Mouse (Mus musculus) ES-Bruce4 (cell line): ENCODE measurements at regions not wholly inside any gene's neighbourhood (a gene's known extent, or its start where the extent isn't known, plus 50 kb on each side); places are given as distances from the start of the nearest gene placed in this dataset.

ENCODE experiments used
- H3K27ac ChIP-seq: 2 replicates; pipeline ENCODE4 v1.5.1; 2012; ENCODE audit warnings: low read length, inconsistent platforms; ENCODE audit not compliant: insufficient read depth
- H3K27me3 ChIP-seq: 2 replicates; pipeline ENCODE4 v1.6.1; 2012; ENCODE audit warnings: mild to moderate bottlenecking, low read length, inconsistent platforms; ENCODE audit not compliant: control insufficient read depth, poor library complexity, insufficient read depth, severe bottlenecking
- H3K36me3 ChIP-seq: 2 replicates; pipeline ENCODE4 v1.6.1; 2012; ENCODE audit warnings: inconsistent platforms, mild to moderate bottlenecking, low read length, moderate library complexity; ENCODE audit not compliant: control insufficient read depth, poor library complexity, insufficient read depth, severe bottlenecking
- H3K4me1 ChIP-seq: one replicate; pipeline ENCODE4 v1.8.1; 2011; ENCODE audit warnings: low read length; ENCODE audit not compliant: control insufficient read depth, insufficient read depth
- H3K4me3 ChIP-seq: 2 replicates; pipeline ENCODE4 v1.5.1; 2011; ENCODE audit warnings: low read depth, mild to moderate bottlenecking, low read length
- H3K9ac ChIP-seq: 2 replicates; pipeline ENCODE4 v1.6.1; 2012; ENCODE audit warnings: low read depth, mild to moderate bottlenecking, inconsistent platforms; ENCODE audit not compliant: poor library complexity, severe bottlenecking
- H3K9me3 ChIP-seq: replicated peaks from 2 replicates; pipeline ENCODE4 v1.6.1; 2012; ENCODE audit warnings: mild to moderate bottlenecking, low read length, inconsistent platforms; ENCODE audit not compliant: control insufficient read depth, poor library complexity, insufficient read depth, severe bottlenecking
- CTCF ChIP-seq: IDR thresholded peaks from one replicate; pipeline ENCODE4 v1.8.1; 2011; ENCODE audit warnings: low read depth, low read length
- EP300 ChIP-seq: IDR thresholded peaks from 2 replicates; pipeline ENCODE4 v1.6.1; 2011; ENCODE audit warnings: low read depth, low read length; ENCODE audit not compliant: insufficient read depth
- POLR2A ChIP-seq: IDR thresholded peaks from one replicate; pipeline ENCODE4 v1.8.1; 2011; ENCODE audit warnings: low read length; ENCODE audit not compliant: insufficient read depth

GRCm38 (mm10) chr9:47081407-47081806, 82.9 kb downstream of the Gm4791 start:
- H3K4me1 ChIP-seq, result no peaks in the 10 kb centered on the region
- no peaks in the 10 kb centered on the region; the same call in 1 of the 2 replicates for H3K27me3 ChIP-seq
- no peaks in the 10 kb centered on the region for H3K36me3 ChIP-seq
- H3K4me3 ChIP-seq, result no peak overlapping the region
- no peak overlapping the region for H3K27ac ChIP-seq
- TF ChIP-seq CTCF, result no peak
- TF ChIP-seq EP300, result no peak
- no peak for TF ChIP-seq POLR2A
- peaks cover 5% of the 10 kb centered on the region; the same call in 1 of the 2 replicates for H3K9me3 ChIP-seq
- no peak overlapping the region for H3K9ac ChIP-seq

- H3K4me1 ChIP-seq, result no peaks in the 10 kb centered on the region
- no peaks in the 10 kb centered on the region for H3K36me3 ChIP-seq
- no peak overlapping the region for H3K9ac ChIP-seq
- H3K4me3 ChIP-seq, result no peak overlapping the region
- no peaks in the 10 kb centered on the region for H3K9me3 ChIP-seq
- H3K27ac ChIP-seq, result no peak overlapping the region
- H3K27me3 ChIP-seq, result no peaks in the 10 kb centered on the region
- no peak for TF ChIP-seq EP300
- no peak for TF ChIP-seq CTCF
These were observed 93.3 kb downstream of the Gm4791 start for GRCm38 (mm10) chr9:47091796-47092195.

- H3K27ac ChIP-seq, result no peak overlapping the region
- no peaks in the 10 kb centered on the region for H3K4me1 ChIP-seq
- no peaks in the 10 kb centered on the region for H3K36me3 ChIP-seq
- TF ChIP-seq EP300 (no peak), CTCF (no peak), POLR2A (no peak)
- H3K27me3 ChIP-seq, result no peaks in the 10 kb centered on the region
- no peak overlapping the region for H3K4me3 ChIP-seq
- no peaks in the 10 kb centered on the region for H3K9me3 ChIP-seq
- no peak overlapping the region for H3K9ac ChIP-seq
These were observed 97.1 kb downstream of the Gm4791 start for GRCm38 (mm10) chr9:47095656-47096055.

- Histone ChIP-seq H3K27me3 (no peaks in the 10 kb centered on the region), H3K4me1 (no peaks in the 10 kb centered on the region), H3K9me3 (no peaks in the 10 kb centered on the region), H3K4me3 (no peak overlapping the region), H3K9ac (no peak overlapping the region), H3K36me3 (no peaks in the 10 kb centered on the region), H3K27ac (no peak overlapping the region)
- TF ChIP-seq POLR2A, result no peak
- no peak for TF ChIP-seq CTCF
- TF ChIP-seq EP300, result no peak
These were observed 104.8 kb downstream of the Gm4791 start for GRCm38 (mm10) chr9:47103316-47103715.

GRCm38 (mm10) chr9:47103966-47104365, 105.4 kb downstream of the Gm4791 start:
- H3K27ac ChIP-seq, result no peak overlapping the region

GRCm38 (mm10) chr9:47108096-47108495, 109.6 kb downstream of the Gm4791 start:
- no peaks in the 10 kb centered on the region for H3K27me3 ChIP-seq
- TF ChIP-seq EP300, result no peak
- TF ChIP-seq CTCF, result no peak
- no peak for TF ChIP-seq POLR2A

More at GRCm38 (mm10) chr9:47103966-47104365, 105.4 kb downstream of the Gm4791 start:
- no peaks in the 10 kb centered on the region for H3K9me3 ChIP-seq
- H3K9ac ChIP-seq, result no peak overlapping the region
- H3K27me3 ChIP-seq, result no peaks in the 10 kb centered on the region
- H3K4me3 ChIP-seq, result no peak overlapping the region
- H3K4me1 ChIP-seq, result no peaks in the 10 kb centered on the region
- no peaks in the 10 kb centered on the region for H3K36me3 ChIP-seq
- TF ChIP-seq CTCF, result no peak
- no peak for TF ChIP-seq EP300
- TF ChIP-seq POLR2A, result no peak

GRCm38 (mm10) chr9:47119253-47119652, 120.7 kb downstream of the Gm4791 start:
- Histone ChIP-seq H3K4me1 (no peaks in the 10 kb centered on the region), H3K27me3 (no peaks in the 10 kb centered on the region), H3K27ac (no peak overlapping the region), H3K36me3 (no peaks in the 10 kb centered on the region), H3K9me3 (no peaks in the 10 kb centered on the region), H3K9ac (no peak overlapping the region), H3K4me3 (no peak overlapping the region)
- TF ChIP-seq EP300, result no peak
- no peak for TF ChIP-seq CTCF
- TF ChIP-seq POLR2A, result no peak

More at GRCm38 (mm10) chr9:47108096-47108495, 109.6 kb downstream of the Gm4791 start:
- Histone ChIP-seq H3K4me1 (no peaks in the 10 kb centered on the region), H3K36me3 (no peaks in the 10 kb centered on the region), H3K9me3 (no peaks in the 10 kb centered on the region), H3K27ac (no peak overlapping the region), H3K9ac (no peak overlapping the region), H3K4me3 (no peak overlapping the region)
